Mouse (Mus musculus) cortical plate, adult 2 months (tissue): ENCODE data around the gene B4gat1.

Experiments
- CTCF ChIP-seq: fragments of 200-500 bp; IDR thresholded peaks from 2 replicates; pipeline ENCODE4 v1.5.1; 2011; ENCODE audit warnings: mild to moderate bottlenecking, control low read depth, low read length; ENCODE audit not compliant: insufficient read depth; ENCODE audit errors: extremely low read depth
- POLR2A ChIP-seq: fragments of 200-500 bp; IDR thresholded peaks from 2 replicates; pipeline ENCODE4 v1.6.1; 2011; ENCODE audit warnings: mild to moderate bottlenecking, low read length, control low read depth; ENCODE audit not compliant: insufficient read depth; ENCODE audit errors: extremely low read depth

DNA sequence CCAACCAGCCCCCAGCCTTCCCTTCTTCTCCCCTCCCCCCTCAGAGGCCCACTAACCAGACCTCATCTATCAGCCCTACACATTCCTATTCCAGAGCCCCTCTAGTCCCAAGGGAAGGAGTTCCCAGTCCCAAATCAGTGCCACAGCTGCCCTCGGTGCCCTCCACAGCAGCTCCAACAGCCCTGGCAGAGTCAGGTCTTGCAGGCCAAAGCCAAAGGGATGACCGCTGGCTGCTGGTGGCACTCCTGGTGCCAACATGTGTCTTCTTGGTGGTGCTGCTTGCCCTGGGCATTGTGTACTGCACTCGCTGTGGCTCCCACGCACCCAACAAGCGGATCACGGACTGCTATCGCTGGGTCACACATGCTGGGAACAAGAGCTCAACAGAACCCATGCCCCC is 31.4 kb downstream of the B4gat1 start:
- TF ChIP-seq POLR2A (no peak), CTCF (no peak)
